7 mouse cellular contexts compared by ENCODE assay signal in genomic region chr4:45407001-45407702, GRCm38 (mm10). TPM values are rescaled to one million over a fixed set of nuclear protein-coding genes. Genes with fewer than 3 reads are reported as not detected.
A peak's percentile ranks its signal among the peaks of the same experiment; 100 is the strongest.
DNase-seq lines count a peak whose midpoint lies in the region; ATAC-seq and TF ChIP-seq lines count a peak whose summit lies in the region.

No protein-coding gene starts in this region.

- no peak for TF ChIP-seq EP300 in stomach, postnatal 0 days (optimal IDR thresholded peaks at IDR 0.05)

- H3K9ac ChIP-seq in neural tube, embryonic 11.5 days (ENCODE audit: low read length): peak overlapping the region; percentile 96; the same call in 1 of the 2 replicates
- H3K9ac ChIP-seq in liver, adult 2 months (ENCODE audit: low read depth, low read length): peak overlapping the region; percentile 99
- peak overlapping the region; percentile 98 for H3K9ac ChIP-seq in stomach, postnatal 0 days (ENCODE audit: low read length)

- no peak for ATAC-seq in neural tube, embryonic 11.5 days (ENCODE audit: insufficient read depth, low FRiP score, low TSS enrichment)
- ATAC-seq in stomach, postnatal 0 days (ENCODE audit: low FRiP score, low TSS enrichment): no peak

- peak overlapping the region; percentile 96 for H3K4me3 ChIP-seq in neural tube, embryonic 11.5 days (ENCODE audit: low read depth, low read length)
- H3K4me3 ChIP-seq in forebrain, embryonic 10.5 days: peak overlapping the region; percentile 99
- peak overlapping the region; percentile 92 for H3K4me3 ChIP-seq in liver, adult 2 months (ENCODE audit: insufficient read depth, low read depth, low read length)
- H3K4me3 ChIP-seq in stomach, postnatal 0 days (ENCODE audit: low read depth, low read length): peak overlapping the region; percentile 97

- no peaks in the 10 kb centered on the region for H3K27me3 ChIP-seq in neural tube, embryonic 11.5 days (ENCODE audit: control insufficient read depth, insufficient read depth, low read length)
- H3K27me3 ChIP-seq in forebrain, embryonic 10.5 days (ENCODE audit: poor library complexity, severe bottlenecking): peaks cover 11% of the 10 kb centered on the region; the same call in 1 of the 2 replicates
- no peaks in the 10 kb centered on the region for H3K27me3 ChIP-seq in liver, adult 2 months (ENCODE audit: control insufficient read depth, insufficient read depth, low read length)
- H3K27me3 ChIP-seq in stomach, postnatal 0 days (ENCODE audit: control insufficient read depth, insufficient read depth, low read length): no peaks in the 10 kb centered on the region

- DNase-seq in neural tube, embryonic 11.5 days (ENCODE audit: low spot score): no peak
- no peak for DNase-seq in neural tube, embryonic 10.5 days (ENCODE audit: extremely low spot score, low spot score)
- DNase-seq in forebrain, embryonic 10.5 days (ENCODE audit: extremely low spot score, low spot score): no peak
- peak; percentile 47 for DNase-seq in liver, adult 2 months (ENCODE audit: extremely low read depth, low read depth, low spot score)
- DNase-seq in stomach, postnatal 0 days (ENCODE audit: low spot score): peak; percentile 11
- DNase-seq in adrenal gland, adult 8-10 months: no peak
- no peak for DNase-seq in left cerebral cortex, adult 18-20 months (ENCODE audit: low spot score in 2 of 2)

- peaks cover 18% of the 10 kb centered on the region for H3K4me1 ChIP-seq in neural tube, embryonic 11.5 days (ENCODE audit: control insufficient read depth, insufficient read depth, low read length)
- peaks cover 35% of the 10 kb centered on the region for H3K4me1 ChIP-seq in forebrain, embryonic 10.5 days
- peaks cover 29% of the 10 kb centered on the region for H3K4me1 ChIP-seq in liver, adult 2 months (ENCODE audit: control insufficient read depth, insufficient read depth, low read length)
- 0 out of 2 replicates have a peak, but pooled peaks cover 4% of the 10 kb centered on the region for H3K4me1 ChIP-seq in stomach, postnatal 0 days (replicated peaks; ENCODE audit: control insufficient read depth, insufficient read depth)

- H3K9me3 ChIP-seq in neural tube, embryonic 11.5 days (ENCODE audit: control insufficient read depth, low read length): no peaks in the 10 kb centered on the region
- no peaks in the 10 kb centered on the region for H3K9me3 ChIP-seq in forebrain, embryonic 10.5 days
- H3K9me3 ChIP-seq in stomach, postnatal 0 days (ENCODE audit: control insufficient read depth, low read length): no peaks in the 10 kb centered on the region

- peak overlapping the region; percentile 74 for H3K4me2 ChIP-seq in neural tube, embryonic 11.5 days (ENCODE audit: low read depth)
- peak overlapping the region; percentile 86 for H3K4me2 ChIP-seq in stomach, postnatal 0 days (replicated peaks; ENCODE audit: low read depth)

- H3K36me3 ChIP-seq in neural tube, embryonic 11.5 days (ENCODE audit: control insufficient read depth, insufficient read depth, low read length): peaks cover 4% of the 10 kb centered on the region; the same call in 1 of the 2 replicates
- peaks cover 32% of the 10 kb centered on the region for H3K36me3 ChIP-seq in forebrain, embryonic 10.5 days (replicated peaks)
- H3K36me3 ChIP-seq in liver, adult 2 months (ENCODE audit: control insufficient read depth, insufficient read depth, low read length): peaks cover 19% of the 10 kb centered on the region; the same call in 1 of the 2 replicates
- 0 out of 2 replicates have a peak, but pooled peaks cover 4% of the 10 kb centered on the region for H3K36me3 ChIP-seq in stomach, postnatal 0 days (ENCODE audit: control insufficient read depth, insufficient read depth, low read length)

- no peak overlapping the region for H3K27ac ChIP-seq in neural tube, embryonic 11.5 days (ENCODE audit: low read depth, low read length)
- peak overlapping the region; percentile 95; the same call in 1 of the 2 replicates for H3K27ac ChIP-seq in forebrain, embryonic 10.5 days
- peak overlapping the region; percentile 95 for H3K27ac ChIP-seq in liver, adult 2 months (replicated peaks; ENCODE audit: insufficient read depth, low read depth, low read length)
- no peak overlapping the region; the same call in 1 of the 2 replicates for H3K27ac ChIP-seq in stomach, postnatal 0 days (replicated peaks)

- H3K79me2 ChIP-seq in liver, adult 2 months (ENCODE audit: control insufficient read depth, insufficient read depth, low read length): peaks cover 25% of the 10 kb centered on the region; the same call in 1 of the 2 replicates

- TF ChIP-seq CTCF in liver, adult 2 months (IDR thresholded peaks at IDR 0.05; ENCODE audit: low read depth, low read length): no peak
- TF ChIP-seq CTCF in stomach, postnatal 0 days (IDR thresholded peaks at IDR 0.05; ENCODE audit: low read depth): no peak

- WGBS in neural tube, embryonic 11.5 days: 59% methylated on average over 5 of the region's 5 CpGs
- 80% methylated on average over 5 of the region's 5 CpGs for WGBS in forebrain, embryonic 10.5 days
- 13% methylated on average over 5 of the region's 5 CpGs for WGBS in liver, adult 2 months
- 31% methylated on average over 5 of the region's 5 CpGs for WGBS in stomach, postnatal 0 days

- TF ChIP-seq POLR2A in liver, adult 2 months (IDR thresholded peaks at IDR 0.05; ENCODE audit: extremely low read depth, insufficient read depth, low read length): no peak

RNA-seq across cellular contexts. Expression of gene Slc25a51, which starts 1.4 kb away (rescaled TPM):
- 72.7 and 82.2 TPM in 2 replicates for polyA plus RNA-seq in neural tube, embryonic 11.5 days (2014; fragmentation: Nextera tagmentation; extraction: Ambion mirVana)
- polyA plus RNA-seq in forebrain, embryonic 10.5 days (2016; fragmentation: Nextera tagmentation; extraction: Ambion mirVana): 78.5 and 83.3 TPM in 2 replicates
- total RNA-seq in liver, adult 2 months (2014; rRNA removed): 47.5 and 70.3 TPM in 2 replicates
- 52.9 and 56.4 TPM in 2 replicates for polyA plus RNA-seq in liver, adult 2 months (2012; rRNA removed)
- polyA plus RNA-seq in stomach, postnatal 0 days (2015; fragmentation: Nextera tagmentation; extraction: Ambion mirVana): 39.9 and 40.5 TPM in 2 replicates
- total RNA-seq in adrenal gland, adult 8-10 months (2022): 100 to 1,000 TPM; 191 to 350 (median 261) TPM
- total RNA-seq in left cerebral cortex, adult 18-20 months (2021): 100 to 1,000 TPM; 108 to 115 TPM

Comparison
In these comparisons a context has a peak if more than half of its experiments do, and no peak if none do; other contexts are left out.
1. DNase-seq: peak in liver, adult 2 months (single experiment) and stomach, postnatal 0 days (single experiment); none in neural tube, embryonic 11.5 days (single experiment), neural tube, embryonic 10.5 days (single experiment), forebrain, embryonic 10.5 days (single experiment), adrenal gland, adult 8-10 months (single experiment) and left cerebral cortex, adult 18-20 months (0 of 2).
2. H3K27ac ChIP-seq: peak in forebrain, embryonic 10.5 days (single experiment) and liver, adult 2 months (single experiment); none in neural tube, embryonic 11.5 days (single experiment) and stomach, postnatal 0 days (single experiment).
3. Peak in every context shown above with its lines, with median percentiles within 50 percentile points of each other: H3K4me3 ChIP-seq and H3K9ac ChIP-seq.